Mouse (Mus musculus): ENCODE measurements at regions not wholly inside any gene's neighbourhood (a gene's known extent, or its start where the extent isn't known, plus 50 kb on each side); places are given as distances from the start of the nearest gene placed in this dataset.

GRCm38 (mm10) chr15:64576891-64577535 is 240.5 kb upstream of the Gm21798 start:
- Histone ChIP-seq H3K27ac (no peak overlapping the region), H3K9me3 (replicated peaks) (no peaks in the 10 kb centered on the region), H3K4me2 (no peak overlapping the region), H3K27me3 (no peaks in the 10 kb centered on the region), H3K4me1 (no peaks in the 10 kb centered on the region), H3K9ac (no peak overlapping the region), H3K4me3 (replicated peaks) (no peak overlapping the region), H3K36me3 (no peaks in the 10 kb centered on the region)
- WGBS = 91% methylated on average over 1 of the region's 1 CpGs
- no peak for ATAC-seq (replicated peaks; ENCODE audit: low FRiP score)

- WGBS = 21% methylated on average over 4 of the region's 4 CpGs
These were observed 238.5 kb upstream of the Gm21798 start for GRCm38 (mm10) chr15:64578991-64579390.

GRCm38 (mm10) chr15:64580481-64580880 is 237.0 kb upstream of the Gm21798 start:
- H3K27ac ChIP-seq = no peak overlapping the region

More at GRCm38 (mm10) chr15:64578991-64579390, 238.5 kb upstream of the Gm21798 start:
- Histone ChIP-seq H3K4me2 (no peak overlapping the region), H3K9me3 (replicated peaks) (no peaks in the 10 kb centered on the region), H3K27me3 (no peaks in the 10 kb centered on the region), H3K4me3 (replicated peaks) (no peak overlapping the region), H3K9ac (no peak overlapping the region), H3K27ac (no peak overlapping the region), H3K4me1 (no peaks in the 10 kb centered on the region), H3K36me3 (no peaks in the 10 kb centered on the region)
- no peak for ATAC-seq (replicated peaks; ENCODE audit: low FRiP score)

GRCm38 (mm10) chr15:64581046-64581445 is 236.4 kb upstream of the Gm21798 start:
- Histone ChIP-seq H3K4me1 (no peaks in the 10 kb centered on the region), H3K4me2 (no peak overlapping the region), H3K9me3 (replicated peaks) (no peaks in the 10 kb centered on the region), H3K9ac (no peak overlapping the region), H3K27ac (no peak overlapping the region), H3K27me3 (no peaks in the 10 kb centered on the region), H3K4me3 (replicated peaks) (no peak overlapping the region), H3K36me3 (no peaks in the 10 kb centered on the region)
- ATAC-seq (replicated peaks; ENCODE audit: low FRiP score) = no peak
- 85% methylated on average over 5 of the region's 5 CpGs for WGBS

More at GRCm38 (mm10) chr15:64580481-64580880, 237.0 kb upstream of the Gm21798 start:
- Histone ChIP-seq H3K4me1 (no peaks in the 10 kb centered on the region), H3K4me3 (replicated peaks) (no peak overlapping the region), H3K36me3 (no peaks in the 10 kb centered on the region), H3K4me2 (no peak overlapping the region), H3K9me3 (replicated peaks) (no peaks in the 10 kb centered on the region), H3K9ac (no peak overlapping the region), H3K27me3 (no peaks in the 10 kb centered on the region)
- no peak for ATAC-seq (replicated peaks; ENCODE audit: low FRiP score)
- 78% methylated on average over 1 of the region's 1 CpGs for WGBS

GRCm38 (mm10) chr15:64584129-64584528 is 233.4 kb upstream of the Gm21798 start:
- Histone ChIP-seq H3K4me3 (replicated peaks) (no peak overlapping the region), H3K9me3 (replicated peaks) (no peaks in the 10 kb centered on the region), H3K27ac (no peak overlapping the region), H3K4me1 (no peaks in the 10 kb centered on the region), H3K4me2 (no peak overlapping the region), H3K27me3 (no peaks in the 10 kb centered on the region), H3K36me3 (no peaks in the 10 kb centered on the region), H3K9ac (no peak overlapping the region)
- 92% methylated on average over 6 of the region's 6 CpGs for WGBS
- no peak for ATAC-seq (replicated peaks; ENCODE audit: low FRiP score)

- Histone ChIP-seq H3K4me2 (no peak overlapping the region), H3K4me1 (no peaks in the 10 kb centered on the region), H3K4me3 (replicated peaks) (no peak overlapping the region), H3K9ac (no peak overlapping the region), H3K27me3 (no peaks in the 10 kb centered on the region), H3K9me3 (replicated peaks) (no peaks in the 10 kb centered on the region), H3K36me3 (no peaks in the 10 kb centered on the region), H3K27ac (no peak overlapping the region)
- 94% methylated on average over 3 of the region's 3 CpGs for WGBS
- ATAC-seq (replicated peaks; ENCODE audit: low FRiP score) = no peak
These were observed 230.7 kb upstream of the Gm21798 start for GRCm38 (mm10) chr15:64586776-64587175.

GRCm38 (mm10) chr15:64590092-64590881 is 227.2 kb upstream of the Gm21798 start:
- Histone ChIP-seq H3K36me3 (no peaks in the 10 kb centered on the region), H3K27ac (no peak overlapping the region), H3K4me1 (no peaks in the 10 kb centered on the region), H3K9ac (no peak overlapping the region), H3K4me3 (replicated peaks) (no peak overlapping the region), H3K27me3 (no peaks in the 10 kb centered on the region), H3K9me3 (replicated peaks) (no peaks in the 10 kb centered on the region), H3K4me2 (no peak overlapping the region)
- 65% methylated on average over 1 of the region's 1 CpGs for WGBS
- no peak for ATAC-seq (replicated peaks; ENCODE audit: low FRiP score)

GRCm38 (mm10) chr15:64613503-64613902 is 204.0 kb upstream of the Gm21798 start:
- Histone ChIP-seq H3K9ac (no peak overlapping the region), H3K27me3 (no peaks in the 10 kb centered on the region), H3K36me3 (no peaks in the 10 kb centered on the region), H3K4me3 (replicated peaks) (no peak overlapping the region), H3K4me1 (0 out of 2 replicates have a peak, but pooled peaks cover 3% of the 10 kb centered on the region), H3K4me2 (no peak overlapping the region), H3K9me3 (replicated peaks) (no peaks in the 10 kb centered on the region), H3K27ac (no peak overlapping the region)
- ATAC-seq (replicated peaks; ENCODE audit: low FRiP score) = no peak
- WGBS = 30% methylated on average over 4 of the region's 4 CpGs

GRCm38 (mm10) chr15:64618471-64618870 is 199.0 kb upstream of the Gm21798 start:
- H3K27me3 ChIP-seq = no peaks in the 10 kb centered on the region
- no peak for ATAC-seq (replicated peaks; ENCODE audit: low FRiP score)
- H3K27ac ChIP-seq = no peak overlapping the region
- no peak overlapping the region for H3K4me2 ChIP-seq
- WGBS = 63% methylated on average over 3 of the region's 3 CpGs
- H3K4me1 ChIP-seq = 0 out of 2 replicates have a peak, but pooled peaks cover 3% of the 10 kb centered on the region
- H3K4me3 ChIP-seq (replicated peaks) = no peak overlapping the region
- no peaks in the 10 kb centered on the region for H3K9me3 ChIP-seq (replicated peaks)
- H3K9ac ChIP-seq = no peak overlapping the region
- no peaks in the 10 kb centered on the region for H3K36me3 ChIP-seq

- no peaks in the 10 kb centered on the region for H3K27me3 ChIP-seq
- WGBS = 78% methylated on average over 3 of the region's 3 CpGs
- no peak for ATAC-seq (replicated peaks; ENCODE audit: low FRiP score)
These were observed 195.6 kb upstream of the Gm21798 start for GRCm38 (mm10) chr15:64621876-64622275.

GRCm38 (mm10) chr15:64622591-64622990 is 194.9 kb upstream of the Gm21798 start:
- no peak overlapping the region for H3K27ac ChIP-seq
- WGBS = 81% methylated on average over 4 of the region's 4 CpGs
- H3K27me3 ChIP-seq = no peaks in the 10 kb centered on the region
- no peaks in the 10 kb centered on the region for H3K9me3 ChIP-seq (replicated peaks)
- H3K4me3 ChIP-seq (replicated peaks) = no peak overlapping the region
- H3K36me3 ChIP-seq = no peaks in the 10 kb centered on the region
- no peak overlapping the region for H3K4me2 ChIP-seq
- no peak for ATAC-seq (replicated peaks; ENCODE audit: low FRiP score)
- H3K9ac ChIP-seq = no peak overlapping the region
- 0 out of 2 replicates have a peak, but pooled peaks cover 3% of the 10 kb centered on the region for H3K4me1 ChIP-seq

More at GRCm38 (mm10) chr15:64621876-64622275, 195.6 kb upstream of the Gm21798 start:
- H3K9ac ChIP-seq = no peak overlapping the region
- H3K9me3 ChIP-seq (replicated peaks) = no peaks in the 10 kb centered on the region
- H3K4me3 ChIP-seq (replicated peaks) = no peak overlapping the region
- H3K27ac ChIP-seq = no peak overlapping the region
- no peaks in the 10 kb centered on the region for H3K4me1 ChIP-seq
- no peak overlapping the region for H3K4me2 ChIP-seq
- no peaks in the 10 kb centered on the region for H3K36me3 ChIP-seq

GRCm38 (mm10) chr15:64626359-64626758 is 191.1 kb upstream of the Gm21798 start:
- Histone ChIP-seq H3K27ac (no peak overlapping the region), H3K9me3 (replicated peaks) (no peaks in the 10 kb centered on the region), H3K4me1 (0 out of 2 replicates have a peak, but pooled peaks cover 3% of the 10 kb centered on the region), H3K4me3 (replicated peaks) (no peak overlapping the region), H3K27me3 (no peaks in the 10 kb centered on the region), H3K4me2 (no peak overlapping the region), H3K9ac (no peak overlapping the region), H3K36me3 (no peaks in the 10 kb centered on the region)
- 0 out of 2 replicates have a peak, but pooled peaks have one; percentile 33 for ATAC-seq (replicated peaks; ENCODE audit: low FRiP score)
- WGBS = 94% methylated on average over 6 of the region's 6 CpGs
